Mouse (Mus musculus): ENCODE results near the gene 4930442H23Rik. TPM values are rescaled to one million over a fixed set of nuclear protein-coding genes. Genes with fewer than 3 reads are reported as not detected.
"Not testable (repeated sequence)": the region's sequence is repeated elsewhere in the genome, so short reads cannot be mapped to it uniquely, and the experiment has no call there.

The 4930442H23Rik gene
- polyA plus RNA-seq, 1 experiment from 2014 or later: 0.07 TPM

- no peak overlapping the region for H3K9ac ChIP-seq (ENCODE audit: low read length)
- DNase-seq (ENCODE audit: low spot score): no peak
- no peak for ATAC-seq (ENCODE audit: low FRiP score, low TSS enrichment)
- H3K36me3 ChIP-seq (ENCODE audit: control insufficient read depth, insufficient read depth, low read length): no peaks in the 10 kb centered on the region
- TF ChIP-seq EP300 (optimal IDR thresholded peaks at IDR 0.05) (no peak), CTCF (IDR thresholded peaks at IDR 0.05; ENCODE audit: low read depth) (no peak)
- no peaks in the 10 kb centered on the region for H3K4me1 ChIP-seq (replicated peaks; ENCODE audit: control insufficient read depth, insufficient read depth)
- H3K27me3 ChIP-seq (ENCODE audit: control insufficient read depth, insufficient read depth, low read length): peaks cover 3% of the 10 kb centered on the region; the same call in 1 of the 2 replicates
- WGBS: 16% methylated on average over 20 of the region's 20 CpGs
- no peak overlapping the region for H3K4me2 ChIP-seq (replicated peaks; ENCODE audit: low read depth)
- H3K27ac ChIP-seq (replicated peaks): no peak overlapping the region
- H3K4me3 ChIP-seq (ENCODE audit: low read depth, low read length): 0 out of 2 replicates have a peak overlapping the region, but pooled peaks have one; percentile 2
- no peaks in the 10 kb centered on the region for H3K9me3 ChIP-seq (ENCODE audit: control insufficient read depth, low read length)
These were observed 46.2 kb upstream of the 4930442H23Rik start for GRCm38 (mm10) chr10:81229735-81230437.

GRCm38 (mm10) chr10:81223731-81224130 is 40.1 kb upstream of the 4930442H23Rik start:
- not testable (repeated sequence) for DNase-seq (ENCODE audit: low spot score); H3K9ac ChIP-seq (ENCODE audit: low read length); H3K27ac ChIP-seq (replicated peaks); H3K36me3 ChIP-seq (ENCODE audit: control insufficient read depth, insufficient read depth, low read length); H3K4me2 ChIP-seq (replicated peaks; ENCODE audit: low read depth); ATAC-seq (ENCODE audit: low FRiP score, low TSS enrichment); H3K27me3 ChIP-seq (ENCODE audit: control insufficient read depth, insufficient read depth, low read length); H3K9me3 ChIP-seq (ENCODE audit: control insufficient read depth, low read length); H3K4me1 ChIP-seq (replicated peaks; ENCODE audit: control insufficient read depth, insufficient read depth); H3K4me3 ChIP-seq (ENCODE audit: low read depth, low read length)
- WGBS: 49% methylated on average over 2 of the region's 2 CpGs

GRCm38 (mm10) chr10:81221402-81222015 is 37.9 kb upstream of the 4930442H23Rik start:
- Histone ChIP-seq H3K27me3 (ENCODE audit: control insufficient read depth, insufficient read depth, low read length) (no peaks in the 10 kb centered on the region), H3K36me3 (ENCODE audit: control insufficient read depth, insufficient read depth, low read length) (no peaks in the 10 kb centered on the region), H3K9ac (ENCODE audit: low read length) (no peak overlapping the region), H3K9me3 (ENCODE audit: control insufficient read depth, low read length) (no peaks in the 10 kb centered on the region), H3K4me3 (ENCODE audit: low read depth, low read length) (no peak overlapping the region), H3K4me2 (replicated peaks; ENCODE audit: low read depth) (no peak overlapping the region), H3K27ac (replicated peaks) (no peak overlapping the region), H3K4me1 (replicated peaks; ENCODE audit: control insufficient read depth, insufficient read depth) (no peaks in the 10 kb centered on the region)
- ATAC-seq (ENCODE audit: low FRiP score, low TSS enrichment) (peak; percentile 83), DNase-seq (ENCODE audit: low spot score) (peak; percentile 59)
- 70% methylated on average over 5 of the region's 5 CpGs for WGBS
- no peak for TF ChIP-seq EP300 (optimal IDR thresholded peaks at IDR 0.05)
- TF ChIP-seq CTCF (IDR thresholded peaks at IDR 0.05; ENCODE audit: low read depth): no peak

- no peak overlapping the region for H3K4me2 ChIP-seq (replicated peaks; ENCODE audit: low read depth)
- no peak overlapping the region for H3K9ac ChIP-seq (ENCODE audit: low read length)
- H3K27me3 ChIP-seq (ENCODE audit: control insufficient read depth, insufficient read depth, low read length): no peaks in the 10 kb centered on the region
- no peak overlapping the region for H3K27ac ChIP-seq (replicated peaks)
- TF ChIP-seq CTCF (IDR thresholded peaks at IDR 0.05; ENCODE audit: low read depth): peak; percentile 87
- TF ChIP-seq EP300 (optimal IDR thresholded peaks at IDR 0.05): no peak
- H3K9me3 ChIP-seq (ENCODE audit: control insufficient read depth, low read length): no peaks in the 10 kb centered on the region
- H3K36me3 ChIP-seq (ENCODE audit: control insufficient read depth, insufficient read depth, low read length): no peaks in the 10 kb centered on the region
- ATAC-seq (ENCODE audit: low FRiP score, low TSS enrichment): peak; percentile 68; the same call in 1 of the 2 replicates
- H3K4me3 ChIP-seq (ENCODE audit: low read depth, low read length): no peak overlapping the region
- H3K4me1 ChIP-seq (replicated peaks; ENCODE audit: control insufficient read depth, insufficient read depth): no peaks in the 10 kb centered on the region
- WGBS: 27% methylated on average over 7 of the region's 7 CpGs
- peak; percentile 82 for DNase-seq (ENCODE audit: low spot score)
These were observed 34.3 kb upstream of the 4930442H23Rik start for GRCm38 (mm10) chr10:81217964-81218363.

- not testable (repeated sequence) for H3K4me2 ChIP-seq (replicated peaks; ENCODE audit: low read depth); ATAC-seq (ENCODE audit: low FRiP score, low TSS enrichment); H3K36me3 ChIP-seq (ENCODE audit: control insufficient read depth, insufficient read depth, low read length); H3K27me3 ChIP-seq (ENCODE audit: control insufficient read depth, insufficient read depth, low read length); H3K9ac ChIP-seq (ENCODE audit: low read length); H3K4me3 ChIP-seq (ENCODE audit: low read depth, low read length); H3K27ac ChIP-seq (replicated peaks); DNase-seq (ENCODE audit: low spot score); H3K4me1 ChIP-seq (replicated peaks; ENCODE audit: control insufficient read depth, insufficient read depth); H3K9me3 ChIP-seq (ENCODE audit: control insufficient read depth, low read length)
- WGBS: 12% methylated on average over 1 of the region's 1 CpGs
- peak; percentile 73 for TF ChIP-seq CTCF (IDR thresholded peaks at IDR 0.05; ENCODE audit: low read depth)
These were observed 33.6 kb upstream of the 4930442H23Rik start for GRCm38 (mm10) chr10:81217267-81217666.

- WGBS: 80% methylated on average over 6 of the region's 6 CpGs
- DNase-seq (ENCODE audit: low spot score) (no peak), ATAC-seq (ENCODE audit: low FRiP score, low TSS enrichment) (no peak)
- TF ChIP-seq CTCF (IDR thresholded peaks at IDR 0.05; ENCODE audit: low read depth): no peak
- no peak for TF ChIP-seq EP300 (optimal IDR thresholded peaks at IDR 0.05)
- Histone ChIP-seq H3K9ac (ENCODE audit: low read length) (no peak overlapping the region), H3K4me3 (ENCODE audit: low read depth, low read length) (no peak overlapping the region), H3K4me1 (replicated peaks; ENCODE audit: control insufficient read depth, insufficient read depth) (no peaks in the 10 kb centered on the region), H3K4me2 (replicated peaks; ENCODE audit: low read depth) (no peak overlapping the region), H3K36me3 (ENCODE audit: control insufficient read depth, insufficient read depth, low read length) (no peaks in the 10 kb centered on the region), H3K27ac (replicated peaks) (no peak overlapping the region), H3K27me3 (ENCODE audit: control insufficient read depth, insufficient read depth, low read length) (no peaks in the 10 kb centered on the region), H3K9me3 (ENCODE audit: control insufficient read depth, low read length) (no peaks in the 10 kb centered on the region)
These were observed 33.2 kb upstream of the 4930442H23Rik start for GRCm38 (mm10) chr10:81216810-81217209.
